Mouse (Mus musculus) megakaryocyte, embryonic 14.5 days (primary cell): ENCODE data around the gene AW209491.

ENCODE experiments used
- FLI1 ChIP-seq: IDR thresholded peaks from 2 replicates; pipeline ENCODE4 v1.6.1; 2012; ENCODE audit warnings: low read length, inconsistent platforms, mixed read lengths
- GATA1 ChIP-seq: IDR thresholded peaks from 3 replicates; pipeline ENCODE4 v1.6.1; 2012; ENCODE audit warnings: mixed read lengths, low read length, inconsistent platforms, borderline replicate concordance

- TF ChIP-seq GATA1 (no peak), FLI1 (no peak)
Measured at GRCm38 (mm10) chr13:14670342-14670741, 40.4 kb downstream of the AW209491 start.
